Mouse (Mus musculus) cerebellum, postnatal 14 days (tissue): Measurements from ENCODE around the gene Troap.
A peak's percentile ranks its signal among the peaks of the same experiment; 100 is the strongest.
"Not testable (repeated sequence)": the region's sequence is repeated elsewhere in the genome, so short reads cannot be mapped to it uniquely, and the experiment has no call there.

Experiments used
- DNase-seq, 2 experiments: peaks; one replicate each; pipeline ENCODE4 v3.0.0; 2021; ENCODE audit warnings: mixed read lengths in 2 of 2

Gene Troap

GRCm38 (mm10) chr15:99040920-99041856 lies 33.2 kb upstream of the Troap start:
- DNase-seq, result peak in 1 of 2 experiments; percentile 22

- DNase-seq, result no peak
Observed at GRCm38 (mm10) chr15:99042334-99042733, 32.0 kb upstream of the Troap start.

GRCm38 (mm10) chr15:99044854-99045253 lies 29.5 kb upstream of the Troap start:
- DNase-seq, result no peak

GRCm38 (mm10) chr15:99045734-99046133 lies 28.6 kb upstream of the Troap start:
- not testable (repeated sequence) for DNase-seq

GRCm38 (mm10) chr15:99049473-99050253 lies 24.7 kb upstream of the Troap start:
- peak; percentile 74 for DNase-seq

- peak in 1 of 2 experiments; percentile 68 for DNase-seq
Observed at GRCm38 (mm10) chr15:99053373-99053772, 21.0 kb upstream of the Troap start.

- peak in 1 of 2 experiments; percentile 41 for DNase-seq
Observed at GRCm38 (mm10) chr15:99055040-99055439, 19.3 kb upstream of the Troap start, which contains the start of gene Prph. TSS of gene Prph (plus strand) at chr15:99055174.

- DNase-seq, result peak; percentile 55 to 63
Observed at GRCm38 (mm10) chr15:99055511-99055961, 18.8 kb upstream of the Troap start.

GRCm38 (mm10) chr15:99056332-99056731 lies 18.0 kb upstream of the Troap start:
- DNase-seq, result peak; percentile 41 to 70

GRCm38 (mm10) chr15:99065557-99066165 lies 8.7 kb upstream of the Troap start:
- no peak for DNase-seq

GRCm38 (mm10) chr15:99071988-99072387 lies 2.4 kb upstream of the Troap start:
- DNase-seq, result no peak

- peak; percentile 99 for DNase-seq
Observed at GRCm38 (mm10) chr15:99074600-99075333, 392 bp downstream of the Troap start.

GRCm38 (mm10) chr15:99076011-99076410 lies 1.6 kb downstream of the Troap start:
- not testable (repeated sequence) for DNase-seq

- DNase-seq, result no peak
Observed at GRCm38 (mm10) chr15:99078181-99078910, 4.0 kb downstream of the Troap start.

GRCm38 (mm10) chr15:99079804-99080203 lies 5.4 kb downstream of the Troap start:
- no peak for DNase-seq

GRCm38 (mm10) chr15:99082322-99082721 lies 7.9 kb downstream of the Troap start:
- DNase-seq, result no peak

GRCm38 (mm10) chr15:99082840-99083239 lies 8.5 kb downstream of the Troap start:
- no peak for DNase-seq

- DNase-seq, result peak; percentile 56 to 67
Observed at GRCm38 (mm10) chr15:99083258-99083657, 8.9 kb downstream of the Troap start.

- DNase-seq, result no peak
Observed at GRCm38 (mm10) chr15:99083867-99084557, 9.6 kb downstream of the Troap start.

- DNase-seq, result no peak
Observed at GRCm38 (mm10) chr15:99084618-99085017, 10.2 kb downstream of the Troap start.

- no peak for DNase-seq
Observed at GRCm38 (mm10) chr15:99085997-99086396, 11.6 kb downstream of the Troap start.
